Comparison of ENCODE assay signal across 13 mouse cellular contexts in genomic region chr12:29537916-29538315, GRCm38 (mm10). TPM values are rescaled to one million over a fixed set of nuclear protein-coding genes. Genes with fewer than 3 reads are reported as not detected.
DNase-seq lines count a peak whose midpoint lies in the region; ATAC-seq and TF ChIP-seq lines count a peak whose summit lies in the region.
"Had no signal": no experiment of that assay in that cellular context is flagged by ENCODE, and none has a peak within 500 bp of the region (broad histone marks: within the 10 kb centered on the region; RNA-seq: fewer than 3 reads in every experiment).

No protein-coding gene starts in this region.

- DNase-seq in hindbrain, embryonic 11.5 days (ENCODE audit: low spot score) = no peak
- DNase-seq in cerebellum, adult 2 months = peak; percentile 70
- peak; percentile 66 for DNase-seq in forebrain, postnatal 0 days
- DNase-seq in testis, postnatal 10 days (ENCODE audit: low spot score) = no peak
- no peak for DNase-seq in kidney, adult 11 months
- DNase-seq: adrenal gland, postnatal 25 days; heart, postnatal 14 days; lung, postnatal 36 days had no signal

- H3K27me3 ChIP-seq in hindbrain, embryonic 12.5 days = 0 out of 2 replicates have a peak, but pooled peaks cover 7% of the 10 kb centered on the region
- H3K27me3 ChIP-seq in hindbrain, embryonic 11.5 days (ENCODE audit: control insufficient read depth, insufficient read depth, low read length) = peaks cover 4% of the 10 kb centered on the region; the same call in 1 of the 2 replicates
- H3K27me3 ChIP-seq in cerebellum, adult 2 months (ENCODE audit: control insufficient read depth, insufficient read depth, low read length) = no peaks in the 10 kb centered on the region
- no peaks in the 10 kb centered on the region for H3K27me3 ChIP-seq in forebrain, postnatal 0 days (ENCODE audit: insufficient read depth, low read length)
- no peaks in the 10 kb centered on the region for H3K27me3 ChIP-seq in neural tube, embryonic 14.5 days (ENCODE audit: control insufficient read depth, insufficient read depth, low read length)

- H3K9ac ChIP-seq in hindbrain, embryonic 12.5 days = peak overlapping the region; percentile 46; the same call in 1 of the 2 replicates
- H3K9ac ChIP-seq in hindbrain, embryonic 11.5 days (ENCODE audit: low read depth, low read length) = no peak overlapping the region; the same call in 1 of the 2 replicates
- H3K9ac ChIP-seq in forebrain, postnatal 0 days = peak overlapping the region; percentile 85
- H3K9ac ChIP-seq in neural tube, embryonic 14.5 days (replicated peaks; ENCODE audit: low read depth, low read length) = peak overlapping the region; percentile 81
- H3K9ac ChIP-seq: liver, embryonic 14.5 days had no signal

- no peak for TF ChIP-seq POLR2A in cerebellum, adult 2 months (IDR thresholded peaks at IDR 0.05; ENCODE audit: borderline replicate concordance, insufficient read depth, low read length)

- H3K4me2 ChIP-seq in hindbrain, embryonic 12.5 days (replicated peaks) = peak overlapping the region; percentile 65
- no peak overlapping the region for H3K4me2 ChIP-seq in hindbrain, embryonic 11.5 days (replicated peaks; ENCODE audit: low read depth, low read length)
- H3K4me2 ChIP-seq in forebrain, postnatal 0 days (ENCODE audit: low read depth) = peak overlapping the region; percentile 81
- H3K4me2 ChIP-seq in neural tube, embryonic 14.5 days (ENCODE audit: low read depth, low read length) = peak overlapping the region; percentile 91

- no peak for TF ChIP-seq CTCF in cerebellum, adult 2 months (IDR thresholded peaks at IDR 0.05; ENCODE audit: borderline replicate concordance, insufficient read depth, low read depth, low read length)
- no peak for TF ChIP-seq CTCF in forebrain, postnatal 0 days (IDR thresholded peaks at IDR 0.05; ENCODE audit: low read depth)

- WGBS in hindbrain, embryonic 12.5 days = 43% methylated on average over 5 of the region's 5 CpGs
- WGBS in hindbrain, embryonic 11.5 days = 47% methylated on average over 5 of the region's 5 CpGs
- 27% methylated on average over 5 of the region's 5 CpGs for WGBS in cerebellum, adult 2 months
- 21% methylated on average over 5 of the region's 5 CpGs for WGBS in forebrain, postnatal 0 days
- WGBS in neural tube, embryonic 14.5 days = 31% methylated on average over 5 of the region's 5 CpGs

- peak overlapping the region; percentile 75 for H3K27ac ChIP-seq in hindbrain, embryonic 12.5 days
- H3K27ac ChIP-seq in hindbrain, embryonic 11.5 days (ENCODE audit: low read depth, low read length) = no peak overlapping the region
- peak overlapping the region; percentile 29; the same call in 1 of the 2 replicates for H3K27ac ChIP-seq in cerebellum, adult 2 months (ENCODE audit: insufficient read depth, low read length)
- peak overlapping the region; percentile 97 for H3K27ac ChIP-seq in forebrain, postnatal 0 days (ENCODE audit: low read depth, low read length)
- peak overlapping the region; percentile 96 for H3K27ac ChIP-seq in neural tube, embryonic 14.5 days (ENCODE audit: low read depth, low read length)
- H3K27ac ChIP-seq: kidney, postnatal 0 days; liver, embryonic 14.5 days had no signal

- ATAC-seq in hindbrain, embryonic 12.5 days (ENCODE audit: low FRiP score) = no peak
- ATAC-seq in hindbrain, embryonic 11.5 days (ENCODE audit: low FRiP score) = no peak
- ATAC-seq in forebrain, postnatal 0 days = peak; percentile 30
- ATAC-seq in neural tube, embryonic 14.5 days (ENCODE audit: low read depth) = peak; percentile 60
- no peak for ATAC-seq in erythroid progenitor cell, adult 5-6 weeks (replicated peaks; ENCODE audit: low FRiP score, poor library complexity, severe bottlenecking)

- H3K4me1 ChIP-seq in hindbrain, embryonic 12.5 days = peaks cover 42% of the 10 kb centered on the region
- no peaks in the 10 kb centered on the region; the same call in 1 of the 2 replicates for H3K4me1 ChIP-seq in hindbrain, embryonic 11.5 days (replicated peaks; ENCODE audit: control insufficient read depth, insufficient read depth, low read length)
- peaks cover 6% of the 10 kb centered on the region for H3K4me1 ChIP-seq in cerebellum, adult 2 months (ENCODE audit: control insufficient read depth, insufficient read depth, low read length)
- H3K4me1 ChIP-seq in forebrain, postnatal 0 days (ENCODE audit: insufficient read depth) = peaks cover 31% of the 10 kb centered on the region
- H3K4me1 ChIP-seq in neural tube, embryonic 14.5 days (ENCODE audit: control insufficient read depth, insufficient read depth, low read length) = peaks cover 17% of the 10 kb centered on the region; the same call in 1 of the 2 replicates

- H3K9me3 ChIP-seq in hindbrain, embryonic 12.5 days (replicated peaks) = no peaks in the 10 kb centered on the region
- no peaks in the 10 kb centered on the region for H3K9me3 ChIP-seq in hindbrain, embryonic 11.5 days (ENCODE audit: control insufficient read depth, low read length)
- no peaks in the 10 kb centered on the region for H3K9me3 ChIP-seq in forebrain, postnatal 0 days (ENCODE audit: low read length)
- no peaks in the 10 kb centered on the region for H3K9me3 ChIP-seq in neural tube, embryonic 14.5 days (ENCODE audit: control insufficient read depth, low read length)

- no peaks in the 10 kb centered on the region for H3K36me3 ChIP-seq in hindbrain, embryonic 12.5 days
- H3K36me3 ChIP-seq in hindbrain, embryonic 11.5 days (ENCODE audit: control insufficient read depth, insufficient read depth, low read length) = no peaks in the 10 kb centered on the region
- H3K36me3 ChIP-seq in forebrain, postnatal 0 days (ENCODE audit: insufficient read depth) = no peaks in the 10 kb centered on the region
- H3K36me3 ChIP-seq in neural tube, embryonic 14.5 days (ENCODE audit: control insufficient read depth, insufficient read depth, low read length) = no peaks in the 10 kb centered on the region

- peak overlapping the region; percentile 3; the same call in 1 of the 2 replicates for H3K4me3 ChIP-seq in hindbrain, embryonic 12.5 days
- H3K4me3 ChIP-seq in hindbrain, embryonic 11.5 days (ENCODE audit: low read depth, low read length) = no peak overlapping the region
- H3K4me3 ChIP-seq in cerebellum, adult 2 months (replicated peaks; ENCODE audit: insufficient read depth, low read depth, low read length) = peak overlapping the region; percentile 32
- H3K4me3 ChIP-seq in forebrain, postnatal 0 days (ENCODE audit: low read depth, low read length) = peak overlapping the region; percentile 55
- peak overlapping the region; percentile 40 for H3K4me3 ChIP-seq in neural tube, embryonic 14.5 days (ENCODE audit: low read depth, low read length)

RNA-seq across cellular contexts. Expression of gene Myt1l, which starts 9.7 kb away (rescaled TPM):
- 58.2 and 64.3 TPM in 2 replicates for polyA plus RNA-seq in hindbrain, embryonic 12.5 days (2016; fragmentation: Nextera tagmentation; extraction: Ambion mirVana)
- polyA plus RNA-seq in hindbrain, embryonic 11.5 days (2014; fragmentation: Nextera tagmentation; extraction: Ambion mirVana) = 26.7 and 30.9 TPM in 2 replicates
- polyA plus RNA-seq in cerebellum, adult 2 months (2012; rRNA removed) = 43.8 and 45.3 TPM in 2 replicates
- total RNA-seq in forebrain, postnatal 0 days (2014; rRNA removed) = 103 and 114 TPM in 2 replicates
- polyA plus RNA-seq in forebrain, postnatal 0 days (2015; fragmentation: Nextera tagmentation; extraction: Ambion mirVana) = 167 and 218 TPM in 2 replicates
- 223 and 265 TPM in 2 replicates for polyA plus RNA-seq in neural tube, embryonic 14.5 days (2014; fragmentation: Nextera tagmentation; extraction: Ambion mirVana)
- total RNA-seq in erythroid progenitor cell, adult 5-6 weeks (2015; ENCODE audit: low replicate concordance) = not detected in 2 replicates
- 1.4 TPM in 1 of 2 replicates, not detected in the other for total RNA-seq in erythroid progenitor cell, adult 5-6 weeks (2017; ENCODE audit: low replicate concordance)
- total RNA-seq: heart, postnatal 14 days had no signal
- polyA plus RNA-seq: liver, embryonic 14.5 days had no signal

Comparison
In these comparisons a context has a peak if more than half of its experiments do, and no peak if none do; other contexts are left out.
1. ATAC-seq: peak in forebrain, postnatal 0 days (single experiment) and neural tube, embryonic 14.5 days (single experiment); none in hindbrain, embryonic 12.5 days (single experiment), hindbrain, embryonic 11.5 days (single experiment) and erythroid progenitor cell, adult 5-6 weeks (single experiment).
2. DNase-seq: peak in cerebellum, adult 2 months (2 of 2) and forebrain, postnatal 0 days (single experiment); none in hindbrain, embryonic 11.5 days (single experiment), testis, postnatal 10 days (single experiment) and kidney, adult 11 months (single experiment).